Mouse (Mus musculus) bone marrow macrophage, adult 2 months (primary cell): ENCODE measurements around the gene Erich4. TPM values are rescaled to one million over a fixed set of nuclear protein-coding genes. Genes with fewer than 3 reads are reported as not detected.

Experiments used
- H3K27ac ChIP-seq: 2 replicates; pipeline ENCODE4 v1.5.1; 2012; ENCODE audit warnings: low read depth, low read length; ENCODE audit not compliant: insufficient read depth
- H3K4me1 ChIP-seq: 2 replicates; pipeline ENCODE4 v1.6.1; 2012; ENCODE audit warnings: low read length; ENCODE audit not compliant: control insufficient read depth, insufficient read depth
- H3K4me3 ChIP-seq: 2 replicates; pipeline ENCODE4 v1.5.1; 2012; ENCODE audit warnings: mild to moderate bottlenecking, low read length, moderate library complexity; ENCODE audit not compliant: insufficient read depth
- CTCF ChIP-seq: IDR thresholded peaks from 2 replicates; pipeline ENCODE4 v1.5.1; 2012; ENCODE audit warnings: low read depth, mild to moderate bottlenecking, low read length, moderate library complexity
- POLR2A ChIP-seq: IDR thresholded peaks from 2 replicates; pipeline ENCODE4 v1.6.1; 2012; ENCODE audit warnings: mild to moderate bottlenecking, low read depth, low read length, borderline replicate concordance
- polyA plus RNA-seq: library from polyadenylated mRNA; stranded (reverse); fragments of >200 nt; gene quantifications from 2 replicates; pipeline ENCODE4 v1.2.4, GENCODE M21; 2012; ENCODE audit not compliant: missing spikeins, insufficient read depth, insufficient read length

Gene Erich4
- polyA plus RNA-seq: not detected in 2 replicates

DNA sequence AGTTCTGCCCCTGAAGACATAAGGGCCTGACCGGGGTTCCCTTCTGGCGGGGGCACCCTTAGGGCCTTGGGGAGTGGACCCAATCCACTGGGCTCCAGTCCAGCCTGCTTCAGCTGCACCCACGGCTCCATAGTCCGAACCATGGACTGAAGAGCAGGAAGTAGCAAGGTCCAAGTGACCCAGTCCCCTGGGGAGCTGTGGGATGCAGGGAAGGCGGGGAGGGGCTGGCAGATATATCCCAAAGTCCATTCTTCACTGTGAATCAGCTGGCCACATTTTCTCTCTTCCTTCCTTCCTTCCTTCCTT is at the start of gene Erich4:
TSS of gene Erich4 (minus strand) at position 187 of the 306 bp plus-strand sequence.
- TF ChIP-seq POLR2A: no peak
- peaks cover 5% of the 10 kb centered on the region; the same call in 1 of the 2 replicates for H3K4me1 ChIP-seq
- no peak within 1 kb of the TSS for H3K27ac ChIP-seq
- no peak within 1 kb of the TSS for H3K4me3 ChIP-seq

DNA sequence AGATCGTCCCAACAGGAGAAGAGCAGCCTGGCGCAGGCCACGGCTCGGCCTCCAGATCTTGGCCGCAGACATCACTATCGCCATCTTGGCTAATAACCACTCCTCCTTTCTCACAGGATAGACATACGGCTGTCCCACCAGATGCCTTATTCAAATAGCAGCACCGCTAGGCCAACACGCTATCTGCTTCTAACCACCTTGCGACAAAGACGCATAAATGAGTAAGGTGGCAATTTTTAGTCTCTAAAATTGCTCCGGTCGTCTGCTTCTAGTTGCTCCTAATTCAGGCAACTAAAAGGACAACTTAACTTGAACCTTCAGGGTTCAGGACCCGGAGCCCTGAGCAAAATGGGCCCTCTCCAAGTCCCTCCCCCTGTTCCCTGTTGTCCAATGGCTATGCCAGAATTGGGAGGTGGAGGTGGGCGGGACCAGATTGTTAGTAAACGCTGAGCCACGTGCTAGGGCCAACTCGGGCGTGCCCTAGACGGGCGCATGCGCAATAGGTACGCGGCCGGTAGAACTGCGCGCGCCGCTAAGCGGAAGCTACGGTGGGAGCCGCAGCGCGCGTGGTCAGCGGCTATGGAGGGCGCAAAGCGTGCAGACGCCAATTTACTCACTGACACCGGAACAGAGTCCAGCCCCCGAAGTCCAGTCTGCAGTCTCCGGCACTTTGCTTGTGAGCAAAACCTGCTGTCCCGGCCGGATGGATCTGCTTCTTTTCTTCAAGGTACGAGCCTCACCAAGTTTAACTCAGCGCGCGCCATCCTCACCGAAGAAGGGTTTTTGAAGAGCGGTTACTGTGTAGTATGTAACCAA is 43.2 kb upstream of the Erich4 start, which contains the start of the genes Bckdha and Exosc5:
TSS of gene Bckdha (minus strand) at position 325 of the 816 bp plus-strand sequence.
TSS of gene Exosc5 (plus strand) at position 508 of the 816 bp plus-strand sequence.
- TF ChIP-seq CTCF: no peak
- no peak for TF ChIP-seq POLR2A
- H3K4me3 ChIP-seq: peak within 1 kb of the TSS; percentile 96
- peak within 1 kb of the TSS; percentile 80 for H3K27ac ChIP-seq
- H3K4me1 ChIP-seq: peaks cover 17% of the 10 kb centered on the region

DNA sequence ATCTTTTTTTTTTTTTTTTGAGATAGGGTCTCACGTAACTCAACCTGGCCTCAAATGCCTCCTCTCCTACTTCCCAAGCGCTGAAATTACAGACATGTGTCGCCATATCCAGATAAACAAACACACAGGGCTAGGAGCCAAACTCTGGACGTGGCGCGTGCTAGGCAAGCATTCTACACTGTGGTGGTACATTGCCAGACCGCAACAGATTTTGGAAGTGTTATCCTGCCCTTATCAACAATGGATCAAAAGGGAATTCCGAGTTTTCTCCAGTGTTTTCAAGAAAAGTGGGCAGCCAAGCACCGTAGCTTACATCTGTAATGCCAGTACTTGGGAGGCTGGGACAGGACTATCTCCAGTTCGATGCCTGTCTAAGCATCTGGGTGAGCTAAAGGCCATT is 42.1 kb upstream of the Erich4 start:
- Histone ChIP-seq H3K4me3 (peak overlapping the region; percentile 78), H3K27ac (no peak overlapping the region; the same call in 1 of the 2 replicates), H3K4me1 (peaks cover 17% of the 10 kb centered on the region)
- TF ChIP-seq CTCF (no peak), POLR2A (no peak)

DNA sequence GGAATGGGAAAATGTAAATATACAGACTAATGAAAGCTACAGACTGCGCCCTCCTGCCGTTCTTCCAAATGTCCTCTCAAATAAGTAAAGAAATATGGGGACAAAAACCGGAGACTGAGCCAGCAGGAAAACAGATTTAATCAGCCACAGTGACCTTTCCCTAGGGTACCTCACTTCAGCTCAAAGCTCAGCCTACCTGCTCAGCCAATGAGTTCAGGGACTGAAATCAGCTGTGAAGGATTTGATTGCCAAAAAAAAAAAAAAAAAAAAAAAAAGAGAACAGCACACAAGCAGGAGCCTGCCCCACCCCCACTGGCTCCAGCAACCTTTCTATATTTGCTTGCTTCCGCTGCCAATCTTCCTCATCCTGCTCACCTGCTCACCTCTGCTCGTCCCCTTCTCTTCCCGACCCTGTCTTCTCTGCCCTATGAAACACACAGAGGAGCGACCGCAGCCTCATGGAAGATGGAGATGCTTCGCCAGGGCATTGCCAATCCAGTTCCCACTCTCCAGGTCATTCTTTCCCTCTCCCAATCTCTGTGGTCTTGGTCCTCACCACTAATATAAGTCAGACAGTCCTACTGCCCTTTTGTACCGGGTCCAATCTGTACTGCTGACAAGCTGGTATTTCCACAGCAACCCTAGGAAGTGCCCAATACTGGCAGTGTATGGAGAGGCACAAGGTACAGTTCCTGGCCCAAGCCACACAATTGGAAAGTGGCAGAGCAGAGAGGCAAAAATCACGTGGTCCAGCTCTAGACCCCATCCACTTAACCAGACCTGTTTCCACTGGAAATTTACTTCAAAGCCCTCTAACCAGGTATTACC is 40.1 kb upstream of the Erich4 start:
- no peak overlapping the region for H3K27ac ChIP-seq
- no peak for TF ChIP-seq CTCF
- TF ChIP-seq POLR2A: no peak
- peaks cover 16% of the 10 kb centered on the region for H3K4me1 ChIP-seq
- no peak overlapping the region for H3K4me3 ChIP-seq

DNA sequence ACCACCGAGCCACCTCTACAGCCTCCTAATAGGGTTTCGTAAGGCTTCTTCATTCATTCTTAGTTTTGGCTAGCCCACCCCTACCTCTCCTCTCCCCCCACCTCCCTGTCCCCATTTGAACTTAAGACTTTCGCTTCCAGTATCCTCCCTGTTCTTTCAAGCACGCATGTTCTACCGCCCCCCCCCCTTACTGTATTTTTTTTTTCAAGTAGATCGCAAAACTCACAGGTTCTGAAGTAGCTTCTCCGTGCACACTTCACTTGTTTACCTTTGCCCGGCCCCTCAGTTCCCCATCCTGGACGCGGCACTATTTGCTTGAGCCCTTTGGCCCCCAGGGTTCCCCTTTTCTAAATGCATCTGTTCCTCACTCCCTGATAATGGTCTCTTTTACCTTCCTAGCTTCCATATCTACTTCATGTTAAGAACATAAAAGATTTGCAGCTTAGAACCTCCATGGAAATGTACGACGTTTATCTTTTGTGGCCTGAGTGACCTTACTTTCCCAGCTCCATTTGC is 36.6 kb upstream of the Erich4 start:
- Histone ChIP-seq H3K4me1 (peaks cover 33% of the 10 kb centered on the region), H3K27ac (no peak overlapping the region), H3K4me3 (no peak overlapping the region)
- TF ChIP-seq CTCF (0 out of 2 replicates have a peak, but pooled peaks have one; percentile 1), POLR2A (no peak)

DNA sequence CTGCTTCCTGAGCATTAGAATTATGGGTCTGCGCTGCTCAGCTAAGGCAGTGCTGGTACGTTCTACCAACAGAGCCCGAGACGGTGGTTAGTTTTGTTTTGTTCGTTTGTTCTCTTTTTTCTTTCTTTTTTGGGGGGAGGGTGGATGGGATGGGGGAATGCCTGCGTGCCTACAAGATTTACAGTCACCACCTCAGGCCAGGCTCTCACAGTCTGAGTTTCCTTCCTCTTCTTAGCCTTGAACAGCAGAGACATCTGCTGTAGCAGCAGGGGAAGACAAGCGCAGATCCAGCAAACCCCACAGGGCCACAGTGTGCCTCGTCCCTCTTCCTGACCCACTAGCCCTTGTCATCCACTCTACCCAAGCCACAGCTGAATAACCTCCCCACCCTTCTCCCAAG is 35.6 kb upstream of the Erich4 start:
- Histone ChIP-seq H3K4me3 (peak overlapping the region; percentile 19), H3K27ac (peak overlapping the region; percentile 90), H3K4me1 (peaks cover 33% of the 10 kb centered on the region)
- TF ChIP-seq CTCF: peak; percentile 40
- no peak for TF ChIP-seq POLR2A

DNA sequence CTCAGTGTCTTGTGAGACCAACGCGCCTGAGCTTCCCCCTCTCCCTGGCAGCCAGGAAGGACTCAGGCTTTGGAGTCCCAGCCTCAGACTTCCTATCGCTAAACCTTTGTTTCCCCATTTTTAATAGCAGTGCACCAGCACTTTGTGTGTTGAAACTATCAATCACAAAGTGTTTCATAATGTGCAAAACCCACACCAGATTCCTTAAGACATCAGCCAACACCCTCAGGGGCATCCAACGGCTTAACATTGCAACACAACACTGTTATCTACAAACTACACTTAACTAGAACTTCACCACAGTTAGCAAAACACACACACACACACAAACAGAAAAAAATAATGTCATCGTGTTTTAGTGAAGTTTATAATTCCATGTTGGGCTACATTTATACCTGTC is 34.1 kb upstream of the Erich4 start:
- H3K27ac ChIP-seq: peak overlapping the region; percentile 90
- peaks cover 35% of the 10 kb centered on the region for H3K4me1 ChIP-seq
- H3K4me3 ChIP-seq: no peak overlapping the region
- TF ChIP-seq CTCF: no peak
- no peak for TF ChIP-seq POLR2A

DNA sequence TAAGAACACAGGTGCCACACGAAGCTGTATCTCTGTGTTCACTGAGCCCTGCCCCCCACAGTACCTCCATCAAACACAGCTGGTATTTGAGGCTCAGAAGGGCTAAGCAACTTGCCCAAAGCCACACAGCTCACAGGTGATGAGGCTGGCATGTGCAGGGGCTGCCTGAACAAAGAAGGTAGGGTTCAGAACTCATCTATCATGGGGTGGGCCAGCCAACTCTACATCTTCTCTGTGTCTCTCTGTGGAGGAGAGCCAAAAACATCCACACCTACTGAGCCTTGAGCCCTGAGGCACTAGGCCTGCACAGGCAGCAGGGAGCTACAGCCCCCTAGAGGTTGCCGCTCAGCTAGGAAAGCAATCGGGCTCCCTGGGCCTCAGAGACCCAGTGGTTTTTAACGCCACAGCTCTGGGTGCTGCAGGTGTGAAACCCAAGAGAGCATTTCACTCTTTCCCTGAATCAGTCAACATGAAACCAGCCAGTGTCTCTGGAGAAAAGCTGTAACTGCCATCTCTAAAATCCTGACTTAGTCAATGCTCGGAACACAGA is 32.0 kb upstream of the Erich4 start:
- H3K4me3 ChIP-seq: no peak overlapping the region

DNA sequence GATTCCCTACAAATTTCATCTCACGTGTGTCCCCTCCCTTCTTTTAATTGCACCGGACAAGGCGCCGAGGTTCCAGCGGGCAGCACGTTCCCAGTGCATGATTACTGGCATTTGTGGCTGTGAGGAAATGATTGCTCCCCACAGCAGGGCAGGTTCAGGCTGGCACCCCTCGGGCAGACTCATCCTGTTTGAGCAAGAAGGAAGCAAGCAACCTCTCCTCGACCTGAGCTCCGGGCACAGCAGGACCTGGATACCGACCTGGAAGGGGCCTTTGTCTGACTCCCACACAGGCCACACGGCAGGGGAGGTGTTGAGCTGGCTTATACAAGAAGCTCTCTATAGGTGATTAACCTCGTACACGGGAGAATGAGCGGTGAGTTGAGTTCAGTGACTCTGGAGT is 29.4 kb upstream of the Erich4 start:
- TF ChIP-seq CTCF: no peak
- Histone ChIP-seq H3K4me3 (no peak overlapping the region), H3K4me1 (peaks cover 29% of the 10 kb centered on the region), H3K27ac (no peak overlapping the region)

More for the DNA sequence above, 32.0 kb upstream of the Erich4 start:
- Histone ChIP-seq H3K4me1 (peaks cover 46% of the 10 kb centered on the region), H3K27ac (no peak overlapping the region)
- TF ChIP-seq CTCF (no peak), POLR2A (no peak)

DNA sequence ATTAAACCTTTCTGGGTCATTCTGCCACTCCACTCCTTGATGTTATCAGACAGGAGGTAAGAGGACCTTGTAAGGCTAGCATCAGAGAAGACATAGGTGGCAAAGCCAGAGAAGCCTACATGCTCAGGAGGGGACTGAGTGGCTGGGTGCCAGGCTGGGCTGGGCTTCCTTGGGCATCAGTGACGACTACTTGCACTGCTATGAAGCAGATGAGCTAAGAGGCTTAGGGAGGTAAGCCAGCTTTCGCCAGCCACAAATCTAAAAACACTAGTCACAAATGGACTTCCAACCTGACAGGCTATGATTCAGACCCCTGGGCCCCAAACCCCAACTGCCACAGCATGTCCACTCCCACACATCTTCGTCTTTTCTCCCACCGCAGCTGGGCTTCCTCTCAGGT is 28.9 kb upstream of the Erich4 start:
- no peak overlapping the region for H3K27ac ChIP-seq
- H3K4me3 ChIP-seq: no peak overlapping the region
- TF ChIP-seq POLR2A: no peak
- TF ChIP-seq CTCF: no peak
- H3K4me1 ChIP-seq: peaks cover 26% of the 10 kb centered on the region
